Mouse (Mus musculus) cerebellum, postnatal 36 days (tissue): ENCODE results near the gene Casp3.

Experiments
- DNase-seq, 2 experiments: peaks; one replicate each; pipeline ENCODE4 v3.0.0; 2021 to 2022; ENCODE audit warnings: mixed read lengths in 2 of 2

Casp3 gene

GRCm38 (mm10) chr8:46611557-46611956, 5.5 kb upstream of the Casp3 start:
- DNase-seq: no peak

- DNase-seq: no peak
These were observed 4.2 kb upstream of the Casp3 start for GRCm38 (mm10) chr8:46612913-46613312.

DNA sequence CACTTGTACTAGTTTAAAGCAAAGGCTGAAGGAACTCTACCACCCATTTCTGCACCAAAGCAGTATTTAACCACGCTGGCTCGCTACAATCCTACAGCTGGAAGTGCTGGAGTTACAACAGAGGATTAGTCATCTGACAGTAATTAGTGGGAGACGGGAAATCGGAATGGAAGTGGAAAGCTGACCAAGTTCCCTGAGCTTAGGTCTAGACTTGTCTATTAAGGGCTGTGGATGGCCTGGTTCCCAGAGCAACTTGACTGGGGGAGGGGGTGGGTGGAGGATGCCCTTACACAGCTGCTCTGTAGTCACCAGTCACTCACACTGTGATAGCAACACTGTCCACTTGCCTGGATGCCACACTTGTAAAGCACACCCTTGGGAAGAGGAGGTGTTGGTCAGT, 3.7 kb upstream of the Casp3 start:
- DNase-seq: no peak

- no peak for DNase-seq
These were observed 1.2 kb upstream of the Casp3 start for GRCm38 (mm10) chr8:46615936-46616335.

- no peak for DNase-seq
These were observed 864 bp downstream of the Casp3 start for GRCm38 (mm10) chr8:46617690-46618620.

GRCm38 (mm10) chr8:46618639-46619320, 1.7 kb downstream of the Casp3 start:
- DNase-seq: no peak

- DNase-seq: no peak
These were observed 5.6 kb downstream of the Casp3 start for GRCm38 (mm10) chr8:46622446-46623270.

- DNase-seq: no peak
These were observed 8.1 kb downstream of the Casp3 start for GRCm38 (mm10) chr8:46625166-46625565.

DNA sequence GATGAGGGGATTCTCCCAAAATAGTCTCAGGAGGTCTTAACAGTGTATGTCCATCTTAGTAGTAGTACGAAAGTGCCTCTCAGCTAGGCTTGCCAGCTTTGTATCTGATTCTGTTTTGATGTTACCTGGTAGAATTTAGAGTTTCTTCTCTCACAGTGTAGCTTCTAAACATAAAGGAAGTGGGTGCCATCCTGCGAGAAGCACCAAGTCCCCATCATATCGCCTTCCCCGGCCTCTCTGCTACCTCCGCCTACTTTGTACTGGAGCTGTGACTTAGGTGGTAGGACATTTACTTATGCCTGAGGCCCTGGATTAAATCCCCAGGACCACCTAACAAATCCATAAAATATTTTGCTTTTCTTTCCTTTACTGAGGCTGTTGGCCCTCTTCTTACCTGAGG, 9.6 kb downstream of the Casp3 start:
- no peak for DNase-seq

- peak in 1 of 2 experiments; percentile 11 for DNase-seq
These were observed 10.8 kb downstream of the Casp3 start for GRCm38 (mm10) chr8:46627881-46628280.

- DNase-seq: no peak
These were observed 11.6 kb downstream of the Casp3 start for GRCm38 (mm10) chr8:46628645-46629044.

- DNase-seq: no peak
These were observed 13.3 kb downstream of the Casp3 start for GRCm38 (mm10) chr8:46630422-46630821.

GRCm38 (mm10) chr8:46630932-46631331, 13.8 kb downstream of the Casp3 start:
- no peak for DNase-seq

GRCm38 (mm10) chr8:46639010-46639571, 22.0 kb downstream of the Casp3 start:
- peak; percentile 44 for DNase-seq

DNA sequence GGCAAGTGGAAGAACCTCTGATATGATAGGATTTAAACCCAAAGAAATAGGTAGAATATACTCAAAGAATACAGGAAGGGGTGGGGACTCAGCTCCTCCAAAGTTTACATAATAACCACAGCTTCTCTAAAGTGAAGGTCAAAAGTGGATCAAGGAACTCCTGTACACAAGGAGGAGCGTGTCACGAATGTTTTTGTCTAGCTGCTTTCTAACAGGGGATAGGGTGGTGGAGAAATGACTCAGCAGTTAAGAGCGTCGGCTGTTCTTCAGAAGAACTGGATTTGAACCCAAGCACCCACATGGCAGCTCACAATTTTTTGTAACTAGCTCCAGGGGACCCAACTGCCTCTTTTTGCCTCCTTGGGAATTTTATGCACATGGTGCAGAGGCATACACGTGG, 22.8 kb downstream of the Casp3 start:
- DNase-seq: no peak

GRCm38 (mm10) chr8:46641272-46641671, 24.2 kb downstream of the Casp3 start:
- DNase-seq: no peak

- no peak for DNase-seq
These were observed 31.3 kb downstream of the Casp3 start for GRCm38 (mm10) chr8:46648421-46648820.

DNA sequence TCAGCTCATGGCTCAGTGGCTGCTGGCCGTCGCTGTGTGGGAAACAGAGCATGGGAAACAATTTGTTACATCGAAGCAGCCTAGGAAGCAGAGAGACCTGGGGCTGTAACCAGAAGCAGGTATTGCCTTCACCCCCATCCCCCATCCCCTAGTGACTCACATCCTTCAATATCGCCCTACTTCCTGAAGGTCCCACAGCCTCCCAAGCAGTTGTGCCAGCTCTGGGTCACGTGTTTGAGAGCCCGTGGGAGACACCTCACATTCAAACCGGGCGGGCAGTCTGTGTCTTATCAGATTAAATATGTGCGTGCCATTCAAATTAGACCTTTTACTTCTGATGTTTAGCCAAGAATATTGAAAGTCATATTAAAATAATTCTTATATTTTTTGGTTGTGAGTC, 34.8 kb downstream of the Casp3 start:
- no peak for DNase-seq

DNA sequence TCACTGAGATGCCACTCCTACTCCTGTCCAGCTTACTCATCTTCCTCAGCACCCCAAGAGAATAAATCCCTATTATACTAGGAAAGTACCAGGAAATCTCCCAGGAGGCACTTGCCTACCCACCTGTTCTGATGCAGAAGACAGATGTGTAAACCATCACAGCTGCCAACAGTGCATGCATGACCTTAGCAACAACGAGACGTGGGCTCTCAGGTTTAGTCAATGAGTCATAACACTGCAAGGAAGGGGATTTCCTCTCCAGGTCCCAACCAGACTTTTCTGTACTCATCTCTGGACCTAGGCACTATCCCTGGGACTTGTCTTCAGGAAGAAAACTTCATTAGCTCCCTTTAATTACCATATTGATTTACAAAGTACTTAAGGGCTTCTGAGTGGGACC, 38.8 kb downstream of the Casp3 start:
- DNase-seq: no peak

DNA sequence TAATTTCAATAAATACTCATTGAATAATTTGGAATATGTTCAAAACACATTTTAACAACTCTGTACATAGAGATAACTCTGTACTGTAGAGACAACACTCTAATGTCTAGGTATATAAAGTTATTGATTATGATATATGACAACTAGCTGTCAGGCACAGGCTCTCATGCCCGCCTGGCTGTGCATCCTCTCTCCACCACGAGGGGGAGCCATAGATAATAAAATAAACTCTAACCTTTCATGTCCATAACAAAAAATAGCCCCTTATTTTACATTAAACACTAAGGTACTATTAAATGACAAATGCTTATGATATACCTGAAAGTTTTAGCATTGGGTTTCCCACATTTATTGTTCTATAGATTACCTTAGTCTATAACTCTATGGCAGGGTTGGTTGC, 54.4 kb downstream of the Casp3 start:
- peak; percentile 58 to 72 for DNase-seq

DNA sequence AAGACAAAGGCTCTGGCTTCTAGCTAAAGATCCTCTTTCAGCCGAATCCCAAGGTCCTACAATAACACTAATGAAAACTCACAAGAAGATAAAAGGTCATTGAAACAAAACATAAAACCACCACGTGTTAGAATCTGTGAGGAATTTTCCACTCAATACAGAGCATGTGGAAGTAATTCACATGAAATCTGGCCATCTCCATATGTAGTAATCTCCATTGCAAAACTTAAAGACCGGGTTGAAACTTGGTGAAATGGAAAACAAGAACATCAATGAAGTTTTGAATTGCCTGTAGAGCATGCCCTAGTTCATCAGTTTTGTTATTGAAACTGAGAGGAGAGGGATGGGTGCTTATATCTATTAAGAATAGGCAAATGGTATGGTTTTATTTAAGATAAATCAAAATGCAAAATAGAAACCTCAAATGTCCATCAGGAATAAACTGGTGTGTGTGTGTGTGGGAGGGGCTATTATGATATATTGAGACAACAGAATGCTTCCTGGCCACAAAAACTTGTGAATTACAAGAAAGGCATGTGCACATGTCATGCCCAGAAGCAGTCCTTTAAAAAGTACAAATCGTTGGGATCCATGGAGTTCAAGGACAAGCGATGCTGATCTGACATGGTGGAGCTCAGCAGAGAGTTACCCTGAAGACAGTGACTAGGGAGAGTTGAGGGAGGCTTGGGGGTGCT, 63.7 kb downstream of the Casp3 start:
- DNase-seq: no peak

DNA sequence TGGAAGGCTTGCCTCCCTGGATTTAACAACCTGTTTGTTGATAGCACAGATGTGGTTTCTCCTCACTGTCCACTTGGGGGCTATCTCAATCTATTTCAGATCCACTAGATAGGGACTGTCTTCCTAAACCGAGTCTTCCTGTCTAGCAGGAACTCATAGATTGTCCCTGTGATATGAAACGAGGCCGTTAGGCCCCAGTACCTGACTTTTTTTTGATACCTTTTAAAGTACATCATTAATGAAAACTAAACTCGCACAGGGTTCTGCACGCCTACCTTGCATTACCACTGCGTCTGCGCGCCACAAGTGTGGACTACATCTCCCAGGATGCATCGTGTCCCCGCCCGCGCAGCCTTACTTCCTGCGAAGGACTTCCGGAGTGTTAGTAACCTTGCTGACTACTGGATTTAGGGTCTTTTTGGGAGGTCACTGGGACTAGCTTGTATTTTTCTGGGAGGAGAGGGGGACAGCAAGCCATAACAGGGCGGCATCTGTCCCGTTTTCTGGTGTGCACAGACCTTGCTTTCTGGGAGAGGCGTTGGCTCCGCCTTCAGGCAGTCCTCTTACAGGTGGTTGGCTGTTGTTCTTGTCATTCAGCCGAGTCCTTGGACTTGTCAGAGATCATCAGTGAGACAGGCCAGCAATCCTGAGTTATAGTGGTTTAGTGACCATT, 69.7 kb downstream of the Casp3 start:
- peak; percentile 90 to 94 for DNase-seq
